Mouse (Mus musculus) common myeloid progenitor, adult 5-6 weeks (primary cell): Measurements from ENCODE around the gene Fhl1. TPM values are rescaled to one million over a fixed set of nuclear protein-coding genes. Genes with fewer than 3 reads are reported as not detected.
A peak's percentile ranks its signal among the peaks of the same experiment; 100 is the strongest.

Experiments
- ATAC-seq: replicated peaks from 2 replicates; pipeline ENCODE4 v1.8.0; 2016; ENCODE audit warnings: low read depth, mild to moderate bottlenecking, moderate TSS enrichment, inconsistent platforms; ENCODE audit not compliant: poor library complexity, severe bottlenecking
- total RNA-seq: library from RNA; stranded (forward); fragments of 200-1000, 187-1606 nt; gene quantifications from 2 replicates; pipeline ENCODE4 v1.2.3, GENCODE M21; 2017

The Fhl1 gene
- total RNA-seq = 1.6 and 21.3 TPM in 2 replicates

- peak; percentile 58; the same call in 1 of the 2 replicates for ATAC-seq
Measured at GRCm38 (mm10) chrX:56731306-56732201, at the start of gene Fhl1. Gene Fhl1 (plus strand): TSS chrX:56731787.

- ATAC-seq = no peak
Measured at GRCm38 (mm10) chrX:56682156-56682720, 49.3 kb upstream of the Fhl1 start.

- no peak for ATAC-seq
Measured at GRCm38 (mm10) chrX:56683521-56683920, 48.1 kb upstream of the Fhl1 start.

GRCm38 (mm10) chrX:56692554-56692953 is 39.0 kb upstream of the Fhl1 start:
- no peak for ATAC-seq

GRCm38 (mm10) chrX:56694539-56694938 is 37.0 kb upstream of the Fhl1 start:
- ATAC-seq = no peak

- no peak for ATAC-seq
Measured at GRCm38 (mm10) chrX:56697199-56697780, 34.3 kb upstream of the Fhl1 start.

- ATAC-seq = 0 out of 2 replicates have a peak, but pooled peaks have one; percentile 66
Measured at GRCm38 (mm10) chrX:56697886-56698285, 33.7 kb upstream of the Fhl1 start.

GRCm38 (mm10) chrX:56701261-56701660 is 30.3 kb upstream of the Fhl1 start:
- no peak for ATAC-seq

- no peak for ATAC-seq
Measured at GRCm38 (mm10) chrX:56703965-56704562, 27.5 kb upstream of the Fhl1 start.

- no peak for ATAC-seq
Measured at GRCm38 (mm10) chrX:56708592-56709370, 22.8 kb upstream of the Fhl1 start.

GRCm38 (mm10) chrX:56710522-56710921 is 21.1 kb upstream of the Fhl1 start:
- no peak for ATAC-seq

GRCm38 (mm10) chrX:56712666-56713065 is 18.9 kb upstream of the Fhl1 start:
- no peak for ATAC-seq

- ATAC-seq = no peak
Measured at GRCm38 (mm10) chrX:56722559-56722958, 9.0 kb upstream of the Fhl1 start.

GRCm38 (mm10) chrX:56728507-56728906 is 3.1 kb upstream of the Fhl1 start:
- 0 out of 2 replicates have a peak, but pooled peaks have one; percentile 42 for ATAC-seq

GRCm38 (mm10) chrX:56730828-56731305 is 720 bp upstream of the Fhl1 start:
- ATAC-seq = no peak

- no peak for ATAC-seq
Measured at GRCm38 (mm10) chrX:56732401-56732800, 814 bp downstream of the Fhl1 start.

GRCm38 (mm10) chrX:56734436-56734835 is 2.8 kb downstream of the Fhl1 start:
- no peak for ATAC-seq

- ATAC-seq = no peak
Measured at GRCm38 (mm10) chrX:56736226-56736625, 4.6 kb downstream of the Fhl1 start.

- no peak for ATAC-seq
Measured at GRCm38 (mm10) chrX:56737848-56738554, 6.4 kb downstream of the Fhl1 start.
